Mouse (Mus musculus): ENCODE measurements at regions not wholly inside any gene's neighbourhood (a gene's known extent, or its start where the extent isn't known, plus 50 kb on each side); places are given as distances from the start of the nearest gene placed in this dataset.

DNA sequence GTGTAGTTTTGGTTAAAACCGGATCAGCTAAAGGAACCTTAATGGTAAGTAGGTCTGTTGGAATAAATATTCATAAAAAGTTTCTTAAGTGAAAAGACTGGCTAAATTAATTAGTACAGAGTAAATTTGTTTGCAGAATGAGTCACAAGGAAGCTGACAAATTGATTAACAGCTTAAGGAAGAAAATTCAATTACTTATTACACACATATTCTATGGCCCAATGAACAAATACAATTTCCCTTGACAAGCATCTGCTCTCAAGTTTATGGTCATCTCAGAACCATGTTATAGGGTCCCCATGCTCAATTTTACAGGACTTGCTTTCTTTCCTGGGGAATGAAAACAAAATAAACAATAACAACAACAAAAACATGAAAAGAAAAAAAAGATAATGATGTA, 231.4 kb upstream of the Frg1 start:
- Histone ChIP-seq H3K4me1 (no peaks in the 10 kb centered on the region), H3K27ac (no peak overlapping the region), H3K9ac (no peak overlapping the region), H3K36me3 (no peaks in the 10 kb centered on the region), H3K9me3 (no peaks in the 10 kb centered on the region), H3K4me2 (no peak overlapping the region), H3K27me3 (no peaks in the 10 kb centered on the region), H3K4me3 (no peak overlapping the region)
- 83% methylated on average over 1 of the region's 1 CpGs for WGBS
- no peak for ATAC-seq (ENCODE audit: borderline replicate concordance, extremely low read depth, low FRiP score, low TSS enrichment)

DNA sequence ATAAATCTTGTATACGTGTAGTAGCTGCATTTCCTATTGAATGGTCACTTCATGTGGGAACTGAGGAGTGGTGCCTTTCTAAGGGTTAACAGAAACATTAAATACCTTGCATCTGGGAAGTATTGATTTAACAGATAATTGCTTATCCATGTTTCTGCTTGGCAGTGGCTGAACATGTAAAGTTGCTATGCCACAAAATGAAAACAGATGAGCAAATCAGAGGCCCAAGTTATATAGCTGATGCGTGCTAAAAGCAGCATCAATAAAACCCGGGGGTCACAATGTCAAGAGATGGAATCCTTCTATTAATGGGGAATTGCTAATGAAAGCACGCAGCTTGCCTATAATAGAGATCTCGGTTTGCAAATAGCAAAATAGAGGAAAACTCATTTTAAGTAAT, 227.8 kb upstream of the Frg1 start:
- H3K4me2 ChIP-seq = no peak overlapping the region
- no peak overlapping the region for H3K4me3 ChIP-seq
- no peaks in the 10 kb centered on the region for H3K4me1 ChIP-seq
- WGBS = 83% methylated on average over 5 of the region's 5 CpGs
- H3K27me3 ChIP-seq = no peaks in the 10 kb centered on the region
- no peaks in the 10 kb centered on the region for H3K36me3 ChIP-seq
- no peaks in the 10 kb centered on the region for H3K9me3 ChIP-seq
- no peak overlapping the region for H3K27ac ChIP-seq
- H3K9ac ChIP-seq = no peak overlapping the region
- no peak for ATAC-seq (ENCODE audit: borderline replicate concordance, extremely low read depth, low FRiP score, low TSS enrichment)

DNA sequence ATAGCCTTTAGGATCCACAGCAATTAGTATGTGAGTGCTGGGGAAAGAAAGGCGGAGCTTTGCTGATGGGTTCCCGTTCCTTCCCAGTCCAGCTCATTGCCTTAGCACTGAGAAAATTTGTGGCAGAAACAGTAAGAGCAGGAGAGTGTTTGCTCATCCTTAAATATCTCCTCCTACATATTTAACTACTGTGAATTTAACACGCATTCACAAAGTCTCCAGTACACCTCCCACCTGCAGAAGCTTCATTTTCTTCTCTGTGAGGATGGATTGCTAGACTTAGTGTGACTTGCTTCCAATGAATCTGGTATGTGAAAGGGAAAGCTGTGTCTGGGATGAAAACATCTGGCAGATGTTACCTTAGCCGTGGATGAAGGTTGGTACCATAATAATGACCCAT, 207.0 kb upstream of the Frg1 start:
- H3K27ac ChIP-seq = no peak overlapping the region
- H3K4me1 ChIP-seq = no peaks in the 10 kb centered on the region
- no peaks in the 10 kb centered on the region for H3K27me3 ChIP-seq
- ATAC-seq (ENCODE audit: borderline replicate concordance, extremely low read depth, low FRiP score, low TSS enrichment) = no peak
- 67% methylated on average over 4 of the region's 4 CpGs for WGBS
- H3K4me3 ChIP-seq = no peak overlapping the region
- H3K36me3 ChIP-seq = no peaks in the 10 kb centered on the region
- no peak overlapping the region for H3K4me2 ChIP-seq
- H3K9me3 ChIP-seq = no peaks in the 10 kb centered on the region
- no peak overlapping the region for H3K9ac ChIP-seq

DNA sequence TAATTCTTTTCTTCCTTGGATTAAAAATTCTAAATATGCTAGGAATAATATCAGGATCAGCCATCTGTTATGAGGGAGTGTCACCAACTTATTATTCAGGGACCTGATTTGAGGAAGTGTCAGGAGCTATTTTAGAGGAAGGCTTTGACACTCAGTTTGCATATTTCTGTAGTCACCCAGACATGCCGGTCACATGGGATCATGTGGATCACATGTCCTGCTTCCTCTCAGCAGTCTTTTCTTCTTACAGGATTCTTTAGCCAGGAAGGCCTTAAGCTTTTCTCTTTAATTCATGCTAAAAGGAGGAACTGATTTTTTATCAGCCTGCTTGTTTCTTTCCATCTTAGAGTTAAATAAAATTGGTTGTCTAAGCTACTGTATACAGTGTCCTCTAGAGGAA, 183.4 kb upstream of the Frg1 start:
- 77% methylated on average over 1 of the region's 1 CpGs for WGBS
- ATAC-seq (ENCODE audit: borderline replicate concordance, extremely low read depth, low FRiP score, low TSS enrichment) = no peak
- Histone ChIP-seq H3K36me3 (no peaks in the 10 kb centered on the region), H3K4me2 (no peak overlapping the region), H3K9me3 (no peaks in the 10 kb centered on the region), H3K4me1 (no peaks in the 10 kb centered on the region), H3K9ac (no peak overlapping the region), H3K27me3 (no peaks in the 10 kb centered on the region), H3K27ac (no peak overlapping the region), H3K4me3 (no peak overlapping the region)

DNA sequence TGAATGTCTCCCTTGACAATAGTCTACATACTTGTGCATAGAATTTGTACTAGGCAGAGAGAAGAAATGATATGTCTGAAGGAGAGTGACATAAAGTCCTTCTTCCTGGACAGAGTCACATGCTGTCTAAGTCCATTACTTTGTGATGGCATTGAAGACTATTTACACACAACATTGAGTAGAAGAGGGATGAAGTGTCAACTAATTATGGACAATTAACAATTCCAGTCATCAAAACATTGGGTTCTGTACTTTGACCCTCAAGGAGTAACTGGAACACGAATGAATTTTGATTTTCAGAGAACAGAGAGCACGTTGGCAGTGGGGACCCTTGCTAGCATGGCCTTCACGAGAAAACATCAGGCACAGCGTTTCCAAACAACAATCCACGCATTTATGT, 177.6 kb upstream of the Frg1 start:
- H3K4me2 ChIP-seq = no peak overlapping the region
- H3K9ac ChIP-seq = no peak overlapping the region
- H3K4me3 ChIP-seq = no peak overlapping the region
- no peaks in the 10 kb centered on the region for H3K4me1 ChIP-seq
- H3K27me3 ChIP-seq = no peaks in the 10 kb centered on the region
- H3K36me3 ChIP-seq = no peaks in the 10 kb centered on the region
- H3K27ac ChIP-seq = no peak overlapping the region
- no peaks in the 10 kb centered on the region for H3K9me3 ChIP-seq
- WGBS = 81% methylated on average over 5 of the region's 5 CpGs
- no peak for ATAC-seq (ENCODE audit: borderline replicate concordance, extremely low read depth, low FRiP score, low TSS enrichment)

DNA sequence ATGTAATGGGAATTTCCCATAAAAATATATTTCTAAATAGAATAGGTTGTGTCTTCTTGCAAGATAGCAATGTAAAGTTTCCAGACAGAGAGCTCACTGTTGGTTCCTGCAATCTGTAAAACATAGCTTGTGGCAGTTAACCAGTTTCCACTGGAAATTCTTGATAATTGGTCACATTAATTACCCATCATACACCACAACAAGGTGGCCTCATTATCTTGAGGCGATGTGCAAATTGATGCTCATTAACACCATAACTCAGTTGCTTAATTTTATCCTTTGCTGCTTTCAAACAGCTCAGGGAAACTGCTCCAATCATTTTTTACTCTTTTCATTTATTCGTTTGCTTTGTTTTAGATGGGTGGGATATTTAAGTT, 176.8 kb upstream of the Frg1 start:
- WGBS = 75% methylated on average over 2 of the region's 2 CpGs
- H3K4me2 ChIP-seq = no peak overlapping the region
- H3K4me1 ChIP-seq = no peaks in the 10 kb centered on the region
- H3K27me3 ChIP-seq = no peaks in the 10 kb centered on the region
- H3K4me3 ChIP-seq = no peak overlapping the region
- no peak overlapping the region for H3K9ac ChIP-seq
- H3K27ac ChIP-seq = no peak overlapping the region
- H3K9me3 ChIP-seq = no peaks in the 10 kb centered on the region
- no peaks in the 10 kb centered on the region for H3K36me3 ChIP-seq
- ATAC-seq (ENCODE audit: borderline replicate concordance, extremely low read depth, low FRiP score, low TSS enrichment) = no peak

DNA sequence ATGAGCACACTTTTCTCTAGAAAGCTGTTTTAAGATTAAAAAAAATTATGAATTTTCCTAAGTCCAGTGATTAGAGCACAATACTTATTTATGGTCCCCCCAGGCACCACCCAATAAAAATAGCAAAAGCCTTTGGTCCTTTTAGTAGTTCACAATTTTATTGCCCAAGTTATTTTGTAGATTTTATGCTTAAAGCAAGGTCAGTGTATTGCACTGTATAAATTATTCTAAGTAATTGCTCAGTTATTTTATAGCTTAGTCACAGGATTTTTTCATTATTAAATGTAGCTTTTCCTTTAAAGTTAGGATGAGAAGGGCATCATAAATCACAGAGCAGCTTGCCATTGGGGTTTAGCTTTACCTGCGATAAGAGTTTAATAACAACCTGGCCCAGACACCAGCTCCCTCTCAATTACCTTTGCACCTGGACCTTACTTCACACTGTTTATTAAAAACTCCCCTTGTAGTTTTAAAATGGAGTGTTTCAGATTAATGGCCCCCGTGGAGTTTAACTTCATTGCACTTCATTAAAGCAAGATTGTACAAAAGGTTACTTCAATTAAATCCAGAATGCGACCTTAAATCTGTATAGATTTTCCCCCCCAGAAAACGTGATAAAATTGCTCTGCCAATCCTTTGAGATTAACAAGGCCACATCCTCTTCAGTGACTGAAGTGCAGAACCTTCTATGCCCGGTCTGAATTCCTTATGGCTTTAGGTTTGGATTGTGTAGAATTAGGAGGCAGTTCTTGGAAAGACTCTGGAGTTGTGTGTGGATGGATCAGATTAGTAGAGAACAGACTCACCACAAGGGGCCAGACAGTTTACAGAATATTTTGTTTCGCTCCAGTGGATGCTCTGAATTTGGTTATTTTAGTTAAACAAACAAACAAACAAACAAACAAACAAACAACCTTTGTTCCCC, 176.1 kb upstream of the Frg1 start:
- Histone ChIP-seq H3K4me3 (no peak overlapping the region), H3K4me1 (no peaks in the 10 kb centered on the region), H3K27me3 (no peaks in the 10 kb centered on the region), H3K27ac (no peak overlapping the region), H3K4me2 (peak overlapping the region; percentile 36; the same call in 1 of the 2 replicates), H3K36me3 (no peaks in the 10 kb centered on the region), H3K9ac (no peak overlapping the region), H3K9me3 (no peaks in the 10 kb centered on the region)
- ATAC-seq (ENCODE audit: borderline replicate concordance, extremely low read depth, low FRiP score, low TSS enrichment) = no peak
- 49% methylated on average over 6 of the region's 6 CpGs for WGBS

DNA sequence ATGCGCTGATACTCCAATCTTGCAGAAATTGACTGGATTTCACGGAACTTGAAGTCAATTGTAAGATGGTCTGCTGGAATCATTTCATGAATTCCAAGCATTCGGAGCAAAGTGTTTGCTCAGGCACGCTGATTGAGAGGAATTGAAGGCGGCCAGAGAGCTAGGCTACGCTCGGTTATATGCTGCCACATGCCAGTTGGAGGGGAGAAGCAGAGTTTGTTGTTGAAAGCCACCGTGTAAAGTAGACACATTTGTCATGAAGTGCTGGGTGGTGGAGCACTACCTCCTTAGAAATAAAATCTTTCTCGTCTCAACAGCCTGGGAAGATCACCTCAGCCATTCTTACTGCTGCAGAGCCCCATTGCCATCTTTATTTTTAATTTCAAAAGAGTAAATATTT, 175.3 kb upstream of the Frg1 start:
- H3K9ac ChIP-seq = no peak overlapping the region
- no peaks in the 10 kb centered on the region for H3K36me3 ChIP-seq
- ATAC-seq (ENCODE audit: borderline replicate concordance, extremely low read depth, low FRiP score, low TSS enrichment) = no peak
- peak overlapping the region; percentile 36 for H3K4me2 ChIP-seq
- peak overlapping the region; percentile 22; the same call in 1 of the 2 replicates for H3K27ac ChIP-seq
- H3K9me3 ChIP-seq = no peaks in the 10 kb centered on the region
- WGBS = 42% methylated on average over 9 of the region's 9 CpGs
- no peaks in the 10 kb centered on the region for H3K27me3 ChIP-seq
- H3K4me1 ChIP-seq = no peaks in the 10 kb centered on the region
- no peak overlapping the region for H3K4me3 ChIP-seq

DNA sequence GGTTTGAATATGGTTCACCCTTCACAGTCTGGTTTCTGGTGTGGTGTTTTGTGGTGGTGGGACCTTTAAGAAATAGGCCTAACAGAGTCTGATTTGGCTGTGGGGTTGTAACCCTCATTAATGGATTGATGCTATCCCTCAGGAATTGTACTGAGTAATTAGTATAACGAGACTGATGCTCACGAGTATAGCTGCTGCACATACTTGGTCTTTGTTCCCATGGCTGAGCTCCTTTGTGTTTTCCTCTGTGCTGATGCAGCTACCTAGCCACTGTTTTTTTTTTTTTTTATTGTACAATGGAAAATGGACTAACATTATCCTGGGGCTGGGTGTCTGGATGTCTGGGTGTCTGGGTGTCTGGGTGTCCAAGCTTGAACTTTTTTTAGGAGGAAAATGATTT, 171.3 kb upstream of the Frg1 start:
- Histone ChIP-seq H3K36me3 (no peaks in the 10 kb centered on the region), H3K4me2 (no peak overlapping the region), H3K4me1 (no peaks in the 10 kb centered on the region), H3K9me3 (no peaks in the 10 kb centered on the region), H3K9ac (no peak overlapping the region), H3K4me3 (no peak overlapping the region), H3K27ac (no peak overlapping the region), H3K27me3 (no peaks in the 10 kb centered on the region)
- no peak for ATAC-seq (ENCODE audit: borderline replicate concordance, extremely low read depth, low FRiP score, low TSS enrichment)
- WGBS = 63% methylated on average over 2 of the region's 2 CpGs

DNA sequence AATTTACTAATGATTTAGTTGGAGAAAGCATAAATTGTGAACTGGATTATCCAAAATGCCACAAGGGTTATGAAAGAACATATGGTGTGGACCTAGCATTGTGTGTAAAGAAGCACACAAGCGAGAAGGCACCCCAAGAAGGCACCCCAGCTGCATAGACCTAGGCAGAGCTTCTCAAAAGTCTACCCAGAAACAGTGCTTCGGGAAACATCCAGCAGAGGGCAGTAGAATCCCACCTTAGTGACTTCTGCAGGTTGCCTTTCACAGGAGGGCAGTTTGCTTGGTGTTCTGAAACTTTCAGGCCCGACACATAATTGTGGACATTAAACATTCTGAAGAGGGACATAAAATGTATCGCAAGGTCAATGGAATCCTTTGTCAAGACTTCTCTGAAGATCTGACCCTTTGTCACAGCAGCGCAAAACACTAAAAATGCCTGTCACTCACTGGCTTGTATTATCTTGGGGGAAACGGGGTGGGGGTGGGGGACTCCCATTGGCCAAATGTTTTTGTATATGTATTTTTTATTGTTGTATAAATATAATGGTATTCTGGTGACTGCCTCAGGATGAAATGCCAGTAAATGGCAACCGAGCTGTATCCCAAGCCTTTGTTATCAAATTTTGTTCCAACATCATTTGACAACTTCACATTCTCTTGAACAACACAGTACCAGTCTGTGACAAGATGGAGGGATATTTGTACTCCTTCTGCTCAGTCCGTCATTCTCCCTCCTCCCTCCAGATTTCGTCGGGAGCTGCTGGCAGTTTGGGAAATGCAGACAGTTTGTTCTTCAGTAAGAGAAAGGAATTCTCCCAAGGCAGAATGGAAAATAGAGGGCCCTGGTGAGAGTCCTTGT, 156.4 kb upstream of the Frg1 start:
- Histone ChIP-seq H3K36me3 (no peaks in the 10 kb centered on the region), H3K4me1 (no peaks in the 10 kb centered on the region), H3K27me3 (no peaks in the 10 kb centered on the region), H3K9me3 (no peaks in the 10 kb centered on the region), H3K27ac (no peak overlapping the region), H3K4me2 (no peak overlapping the region), H3K9ac (no peak overlapping the region), H3K4me3 (no peak overlapping the region)
- WGBS = 35% methylated on average over 10 of the region's 10 CpGs
- no peak; the same call in 1 of the 2 replicates for ATAC-seq (ENCODE audit: borderline replicate concordance, extremely low read depth, low FRiP score, low TSS enrichment)

DNA sequence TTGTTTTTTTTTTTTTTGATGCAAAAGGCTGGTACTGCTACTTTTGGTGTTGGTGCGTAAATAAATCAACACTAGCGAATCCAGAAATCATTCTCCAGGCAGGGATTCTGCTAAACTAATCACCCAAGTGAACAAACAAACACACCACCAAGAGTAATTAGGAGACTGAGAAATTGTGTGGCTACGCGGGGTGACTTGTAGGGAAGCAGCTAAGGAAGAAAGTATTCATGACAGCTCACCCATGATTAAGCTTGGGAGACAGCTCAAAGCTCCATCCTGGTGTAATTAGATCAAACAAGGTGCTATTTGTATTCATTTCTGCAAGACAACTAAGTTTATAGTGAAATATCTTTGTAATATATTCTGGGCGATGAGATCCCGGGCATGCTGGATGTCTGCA, 153.7 kb upstream of the Frg1 start:
- Histone ChIP-seq H3K9me3 (no peaks in the 10 kb centered on the region), H3K27me3 (no peaks in the 10 kb centered on the region), H3K27ac (no peak overlapping the region), H3K36me3 (no peaks in the 10 kb centered on the region), H3K4me1 (no peaks in the 10 kb centered on the region), H3K4me2 (no peak overlapping the region), H3K4me3 (no peak overlapping the region), H3K9ac (no peak overlapping the region)
- 75% methylated on average over 6 of the region's 6 CpGs for WGBS
- no peak for ATAC-seq (ENCODE audit: borderline replicate concordance, extremely low read depth, low FRiP score, low TSS enrichment)

DNA sequence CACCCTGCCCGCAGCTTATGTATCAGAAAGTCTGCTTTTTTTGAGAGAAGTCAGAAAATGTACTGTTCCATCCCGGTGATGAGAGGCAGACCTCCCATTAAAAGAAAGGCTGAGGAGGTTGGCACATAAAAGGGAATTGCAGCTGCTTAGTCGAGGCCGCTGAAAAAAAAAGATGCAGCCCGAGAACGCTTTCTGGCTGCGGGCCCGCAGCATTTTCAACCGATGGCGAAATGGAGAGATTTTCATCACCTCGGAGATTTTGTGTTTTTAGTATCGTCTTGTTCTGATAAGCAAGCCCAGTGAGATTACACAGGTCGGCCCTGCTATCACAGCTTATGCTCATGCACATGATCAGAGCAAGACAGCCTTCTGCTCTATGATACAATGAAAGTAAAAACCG, 145.1 kb upstream of the Frg1 start:
- Histone ChIP-seq H3K9me3 (no peaks in the 10 kb centered on the region), H3K36me3 (no peaks in the 10 kb centered on the region), H3K4me2 (no peak overlapping the region), H3K27me3 (no peaks in the 10 kb centered on the region), H3K27ac (no peak overlapping the region), H3K9ac (no peak overlapping the region), H3K4me3 (no peak overlapping the region), H3K4me1 (no peaks in the 10 kb centered on the region)
- WGBS = 66% methylated on average over 14 of the region's 14 CpGs
- no peak for ATAC-seq (ENCODE audit: borderline replicate concordance, extremely low read depth, low FRiP score, low TSS enrichment)
